Mouse (Mus musculus) c-Kit-positive CD71-positive TER-119-positive erythroid progenitor cells, embryonic 14.5 days (primary cell): ENCODE measurements around the gene 1700037H04Rik.

Experiments
- DNase-seq: peaks from one replicate; pipeline ENCODE4 v3.0.0-alpha.2; 2013; ENCODE audit warnings: low spot score

Gene 1700037H04Rik

DNA sequence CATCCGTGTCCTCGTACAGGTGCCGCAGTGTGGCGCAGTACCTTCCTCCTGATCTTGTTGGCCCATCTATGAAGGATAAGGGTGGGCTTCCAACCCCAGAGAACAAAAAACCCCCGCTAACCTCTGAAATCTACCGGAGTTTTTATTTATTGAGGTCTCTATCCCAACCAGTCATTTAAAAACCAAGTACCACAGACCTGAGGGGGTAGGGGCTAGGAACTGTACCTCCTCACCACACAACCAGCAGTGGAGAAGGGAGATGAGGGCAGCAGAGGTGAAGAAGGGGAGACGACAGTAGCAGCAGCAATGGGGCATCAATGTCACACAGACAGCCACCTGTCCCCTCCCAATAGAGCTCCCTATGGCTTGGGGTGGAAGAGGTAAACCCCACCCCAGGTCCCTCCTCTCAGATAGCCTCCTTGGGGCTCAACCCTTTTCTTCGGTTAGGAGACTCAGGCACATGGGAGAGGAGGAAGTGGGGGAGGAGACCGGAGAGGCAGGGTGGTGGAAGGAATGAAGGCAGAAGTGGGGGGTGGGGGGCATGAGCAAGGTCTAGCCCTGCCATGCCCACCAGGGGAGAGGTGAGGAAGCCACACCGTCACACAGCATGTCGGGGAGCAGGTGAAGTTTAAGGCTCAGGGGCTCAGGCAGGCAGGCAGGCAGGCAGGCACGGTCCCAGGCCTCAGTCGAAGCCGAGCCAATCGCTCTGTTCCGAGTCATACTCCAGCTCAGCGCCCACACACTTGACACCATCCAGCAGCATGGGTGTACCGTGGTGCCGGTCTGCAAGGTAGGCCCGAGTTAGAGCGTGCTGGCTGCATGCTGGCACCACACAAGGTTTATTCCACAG, 13.5 kb downstream of the 1700037H04Rik start:
- DNase-seq = no peak

DNA sequence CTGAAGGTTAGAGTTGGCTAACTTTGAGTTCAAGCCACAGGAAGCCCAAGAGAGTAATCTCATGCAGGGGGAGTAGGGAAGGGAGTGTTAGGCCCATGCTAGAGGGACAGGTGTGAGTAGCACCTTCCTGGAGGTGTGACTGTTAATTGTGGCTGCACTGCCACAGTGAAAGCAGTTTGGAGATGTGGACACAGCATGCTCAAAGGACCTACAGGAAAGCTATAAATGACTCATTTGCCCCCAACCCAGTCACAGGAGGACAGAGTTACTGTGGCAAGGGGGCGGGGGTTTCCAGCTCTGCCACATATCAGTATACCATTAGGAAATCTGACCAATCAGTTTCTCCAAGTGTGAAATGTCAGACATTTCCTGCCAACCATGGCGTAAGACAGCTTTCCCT, 14.3 kb downstream of the 1700037H04Rik start:
- DNase-seq = no peak

DNA sequence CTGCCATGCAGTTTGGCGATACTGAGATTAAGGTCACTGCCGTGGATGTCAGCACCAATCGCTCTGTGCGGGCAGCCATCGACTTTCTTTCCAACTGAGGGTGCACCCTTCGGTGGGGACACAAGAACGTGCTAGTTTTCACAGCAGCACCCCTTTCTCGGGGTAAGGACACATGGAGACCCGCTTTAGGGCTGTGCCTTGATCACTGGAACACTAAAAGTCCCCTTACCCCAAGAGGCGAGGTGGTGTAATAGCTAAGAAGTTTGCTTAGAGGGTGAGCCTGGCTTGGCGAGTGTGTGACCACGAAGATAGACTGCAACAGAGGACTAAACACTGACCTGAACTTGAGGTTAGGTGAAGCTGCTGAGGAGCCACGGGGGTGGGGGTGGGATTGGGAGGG, 14.8 kb downstream of the 1700037H04Rik start:
- DNase-seq = no peak

DNA sequence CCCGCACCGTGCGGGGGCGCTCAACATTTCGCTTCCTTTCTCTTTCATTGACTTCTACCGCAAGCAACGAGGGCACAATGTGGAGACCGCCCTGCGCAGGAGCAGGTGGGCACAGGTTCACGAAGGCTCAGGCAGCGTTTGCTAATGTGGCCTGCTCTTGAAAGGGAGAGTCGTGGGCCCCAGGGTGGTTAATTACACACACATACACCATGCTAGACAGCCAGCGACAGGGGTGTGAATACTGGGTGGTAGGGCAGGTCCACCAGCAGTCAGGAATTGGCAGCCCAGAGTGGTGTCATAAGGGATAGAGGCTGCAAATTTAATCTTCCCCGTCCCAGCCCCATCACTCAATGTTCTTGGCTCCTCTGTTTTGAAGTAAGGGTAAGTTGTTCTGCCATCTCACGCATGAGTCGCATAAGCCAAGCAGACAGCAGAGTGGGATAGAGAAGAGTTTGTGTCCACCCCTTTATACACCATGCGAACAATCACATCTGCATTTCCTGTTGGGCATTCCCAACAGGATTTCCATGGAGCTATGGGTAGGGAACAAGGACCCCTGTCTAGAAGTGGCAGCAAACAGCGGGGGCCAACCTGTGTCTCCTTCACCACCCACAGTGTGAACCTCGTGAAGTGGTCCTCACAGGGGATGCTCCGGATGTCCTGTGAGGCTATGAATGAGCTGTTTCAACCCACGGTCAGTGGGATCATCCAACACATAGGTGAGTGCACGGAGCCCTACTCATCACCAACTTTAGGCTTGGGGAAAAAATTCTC, 16.7 kb downstream of the 1700037H04Rik start:
- DNase-seq = no peak

DNA sequence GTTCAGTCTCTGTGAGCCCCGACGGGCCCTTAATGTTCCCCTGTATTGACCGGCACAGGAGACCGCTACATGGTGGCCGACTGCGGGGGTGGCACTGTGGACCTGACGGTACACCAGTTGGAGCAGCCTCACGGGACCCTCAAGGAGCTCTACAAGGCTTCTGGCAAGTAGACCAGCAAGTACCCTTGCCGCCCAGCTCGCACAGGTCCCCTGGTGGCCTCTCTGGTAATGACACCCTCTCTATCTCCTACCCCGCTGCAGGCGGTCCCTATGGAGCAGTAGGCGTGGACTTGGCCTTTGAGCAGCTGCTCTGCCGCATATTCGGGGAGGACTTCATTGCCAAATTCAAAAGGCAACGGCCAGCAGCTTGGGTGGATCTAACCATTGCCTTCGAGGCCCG, 17.3 kb downstream of the 1700037H04Rik start:
- peak; percentile 83 for DNase-seq

DNA sequence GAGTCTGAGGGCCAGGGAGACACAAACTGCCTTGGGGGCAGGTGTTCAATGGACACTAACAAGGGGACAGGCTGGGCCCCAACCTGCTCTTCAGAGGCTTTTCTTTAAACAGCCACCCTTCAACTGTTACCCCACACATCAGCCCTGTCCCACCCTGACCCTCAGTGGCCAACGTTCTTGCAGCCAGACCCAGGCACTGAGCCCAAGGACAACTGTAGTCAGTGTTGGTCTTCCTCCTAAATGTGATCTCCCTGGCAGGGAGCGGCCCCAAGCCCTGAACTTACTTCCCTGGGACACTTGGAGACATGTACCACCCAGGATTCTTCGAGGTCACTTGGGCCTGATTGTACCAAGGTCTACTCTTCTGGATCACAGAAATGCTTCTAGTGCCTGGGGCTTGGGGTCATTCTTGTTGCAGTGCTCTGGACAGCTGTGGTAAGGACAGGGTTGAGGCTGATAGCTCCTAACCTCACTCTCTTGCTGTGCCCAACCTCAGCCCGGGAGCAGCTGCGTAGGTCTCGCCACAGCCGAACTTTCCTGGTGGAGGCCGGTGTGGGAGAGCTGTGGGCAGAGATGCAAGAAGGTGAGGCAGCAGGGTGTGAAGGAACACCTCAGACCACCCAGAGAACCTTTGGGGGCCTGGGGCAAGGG, 18.4 kb downstream of the 1700037H04Rik start:
- DNase-seq = no peak

- DNase-seq = no peak
These were observed 19.4 kb downstream of the 1700037H04Rik start for GRCm38 (mm10) chr2:131140533-131140905.

GRCm38 (mm10) chr2:131139886-131140532, 19.9 kb downstream of the 1700037H04Rik start:
- DNase-seq = no peak

DNA sequence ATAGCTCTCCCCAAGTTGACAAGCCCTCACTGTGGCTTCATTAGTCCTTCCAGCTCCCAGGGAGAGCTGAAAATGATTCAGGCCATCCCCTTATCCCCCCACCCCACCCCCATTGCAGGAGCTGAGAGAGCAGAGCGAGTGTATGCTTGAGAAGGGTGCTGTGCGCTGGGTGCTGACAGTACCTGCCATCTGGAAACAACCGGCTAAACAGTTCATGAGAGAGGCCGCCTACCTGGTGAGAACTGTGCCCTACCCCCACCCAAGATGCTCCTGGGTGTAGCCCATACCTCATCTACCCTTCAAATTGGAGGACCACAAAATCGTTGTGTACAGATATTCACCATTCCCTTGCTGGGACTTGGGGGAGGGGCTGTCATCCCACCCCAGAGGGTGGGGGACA, 20.6 kb downstream of the 1700037H04Rik start:
- no peak for DNase-seq

- DNase-seq = no peak
These were observed 21.1 kb downstream of the 1700037H04Rik start for GRCm38 (mm10) chr2:131138760-131139159.

DNA sequence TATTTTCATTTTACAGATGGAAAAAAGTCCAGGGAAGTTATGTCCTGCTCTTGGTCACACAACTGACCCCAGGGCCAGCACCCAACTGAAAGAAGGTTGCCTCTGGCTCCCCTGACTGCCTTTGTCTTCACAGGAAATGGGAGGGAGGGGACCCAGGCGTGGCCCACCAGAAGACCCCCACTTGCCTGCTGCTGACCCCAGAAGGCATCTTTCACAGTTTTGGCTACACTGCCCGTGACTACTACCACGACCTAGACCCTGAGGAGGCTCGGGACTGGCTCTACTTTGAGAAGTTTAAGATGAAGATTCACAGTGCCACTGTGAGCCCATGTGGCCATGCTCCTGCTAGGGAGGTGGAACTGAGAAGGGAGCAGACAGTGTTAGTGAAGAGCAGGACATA, 21.6 kb downstream of the 1700037H04Rik start:
- no peak for DNase-seq

GRCm38 (mm10) chr2:131135521-131136139, 24.3 kb downstream of the 1700037H04Rik start:
- DNase-seq = peak; percentile 90

- no peak for DNase-seq
These were observed 25.0 kb downstream of the 1700037H04Rik start for GRCm38 (mm10) chr2:131134826-131135400.

DNA sequence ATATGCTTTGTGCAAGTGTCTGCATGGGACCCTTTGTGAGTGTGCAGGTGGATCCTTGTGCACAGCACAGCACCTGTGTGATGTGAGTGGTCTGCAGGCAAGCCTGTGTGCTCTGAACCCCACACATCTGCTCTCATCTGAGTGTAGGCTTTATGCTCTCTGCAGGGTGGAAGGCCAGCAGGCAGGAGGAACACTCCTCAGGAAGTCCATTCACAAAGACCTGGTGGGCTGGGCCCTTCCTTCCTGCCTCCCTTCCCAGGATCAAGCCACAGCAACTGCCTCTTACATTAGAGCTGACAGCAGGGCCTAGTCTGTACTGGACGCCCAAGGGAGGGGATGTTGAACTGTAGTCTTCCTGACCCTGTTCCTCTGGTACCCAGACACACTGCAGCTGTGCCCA, 25.5 kb downstream of the 1700037H04Rik start:
- no peak for DNase-seq

DNA sequence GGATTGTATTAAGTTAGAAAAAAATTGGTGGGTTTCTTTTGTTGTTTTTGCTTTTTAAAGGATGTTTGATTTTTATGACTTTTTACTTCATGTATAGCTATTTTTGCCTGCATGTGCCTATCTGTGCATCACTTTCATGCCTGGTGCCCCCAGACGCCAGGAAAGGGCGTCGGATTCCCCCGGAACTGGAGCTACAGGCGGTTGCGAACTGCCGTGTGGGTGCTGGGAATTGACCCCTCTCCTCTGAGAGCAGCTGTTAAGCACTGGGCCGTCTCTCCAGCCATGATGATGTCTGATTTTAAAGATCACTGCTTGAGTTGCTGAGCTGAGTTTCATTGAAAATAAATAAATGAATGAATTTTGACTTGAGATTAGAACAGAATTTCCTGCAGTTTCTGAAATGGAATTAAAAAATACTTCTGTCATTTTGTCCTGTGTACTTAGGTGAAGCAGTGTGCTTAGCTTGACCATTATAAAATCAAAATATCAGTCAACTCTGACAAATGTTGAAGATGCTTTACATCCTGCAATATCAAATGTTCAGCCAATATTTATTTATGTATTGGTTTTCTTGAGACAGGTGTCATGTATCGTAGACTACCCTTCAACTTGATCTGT, 26.8 kb downstream of the 1700037H04Rik start, which contains the start of gene Gm11037:
TSS of gene Gm11037 (plus strand) at position 568 of the 618 bp plus-strand sequence.
- no peak for DNase-seq

DNA sequence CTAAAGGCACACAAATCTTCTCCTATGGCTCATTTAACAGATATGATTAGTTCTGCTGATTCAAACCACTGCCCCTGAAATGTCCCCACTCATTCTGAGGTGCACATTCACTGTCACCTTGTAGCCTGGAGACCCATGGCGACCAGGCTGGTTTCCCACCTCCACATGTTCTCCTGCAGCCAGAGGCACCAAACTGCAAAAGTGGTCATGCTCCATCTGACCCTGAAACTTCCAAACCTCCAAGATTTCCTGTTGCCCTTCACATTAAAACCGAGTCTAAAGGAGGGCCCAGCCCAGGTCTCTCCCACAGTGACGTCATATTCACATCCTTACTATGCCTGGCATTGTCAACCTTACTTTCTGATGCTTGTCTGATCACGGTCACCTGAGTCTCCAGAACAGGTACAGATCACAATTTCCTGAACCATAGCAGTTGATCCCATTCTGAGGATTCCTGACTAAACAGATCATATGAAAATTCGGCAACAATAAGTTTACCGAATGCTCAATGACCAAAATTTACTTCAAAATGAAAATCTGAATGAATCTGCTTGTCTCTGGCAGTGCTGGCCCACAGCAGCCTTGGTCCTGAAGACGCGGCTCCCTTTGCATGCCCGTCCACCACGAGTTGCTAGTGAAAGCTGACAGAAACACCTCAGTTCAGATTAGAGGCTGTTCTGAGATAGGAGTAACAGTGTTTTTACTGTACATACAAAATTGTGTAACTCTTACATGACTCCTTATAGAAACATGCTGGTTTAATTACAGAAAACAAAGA, 27.6 kb downstream of the 1700037H04Rik start:
- no peak for DNase-seq

- DNase-seq = no peak
These were observed 29.0 kb downstream of the 1700037H04Rik start for GRCm38 (mm10) chr2:131130849-131131248.

DNA sequence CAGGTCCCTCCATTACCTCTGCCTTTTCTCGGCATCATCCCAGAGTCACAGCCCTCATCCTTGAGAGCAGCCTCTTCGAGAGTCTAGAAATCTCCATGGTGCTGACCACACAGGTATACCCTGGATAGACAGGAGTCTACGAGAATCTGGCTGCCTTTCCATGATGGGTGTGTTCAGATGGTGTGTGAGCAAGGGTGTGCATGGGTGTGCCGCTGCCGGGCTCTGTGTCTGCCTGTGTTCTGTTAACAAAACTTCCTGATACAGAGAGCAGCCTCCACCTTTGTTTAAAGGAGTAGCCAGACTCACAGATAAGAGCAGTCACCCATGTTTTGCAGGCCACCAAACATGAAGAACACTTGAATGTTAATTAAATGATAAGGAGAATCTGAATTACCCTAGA, 30.0 kb downstream of the 1700037H04Rik start:
- peak; percentile 66 for DNase-seq

DNA sequence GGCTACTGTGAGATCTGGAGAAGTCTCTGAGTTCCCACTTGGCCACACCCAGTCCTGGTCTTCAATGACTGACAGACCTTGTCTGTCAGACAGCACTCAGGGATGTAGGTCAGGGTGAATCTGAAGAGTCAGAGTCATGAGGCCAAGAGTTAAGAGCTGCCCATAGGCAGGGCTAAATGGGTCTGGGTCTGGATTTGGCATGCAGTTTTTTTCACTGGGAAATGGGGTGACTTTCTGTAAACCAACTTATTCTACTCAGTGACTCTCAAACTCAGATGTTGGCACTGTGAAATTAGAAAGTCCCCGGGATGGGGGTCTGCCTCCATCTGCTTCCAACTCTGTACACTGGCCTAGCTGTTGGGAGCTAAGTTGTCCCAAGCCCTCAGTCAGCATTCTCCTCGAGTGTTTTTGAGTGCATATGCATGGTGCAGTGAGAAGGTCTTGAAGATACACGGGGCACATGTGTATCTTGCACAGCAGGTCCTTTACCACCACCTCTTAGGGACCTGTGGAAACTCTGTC, 31.2 kb downstream of the 1700037H04Rik start:
- no peak for DNase-seq

DNA sequence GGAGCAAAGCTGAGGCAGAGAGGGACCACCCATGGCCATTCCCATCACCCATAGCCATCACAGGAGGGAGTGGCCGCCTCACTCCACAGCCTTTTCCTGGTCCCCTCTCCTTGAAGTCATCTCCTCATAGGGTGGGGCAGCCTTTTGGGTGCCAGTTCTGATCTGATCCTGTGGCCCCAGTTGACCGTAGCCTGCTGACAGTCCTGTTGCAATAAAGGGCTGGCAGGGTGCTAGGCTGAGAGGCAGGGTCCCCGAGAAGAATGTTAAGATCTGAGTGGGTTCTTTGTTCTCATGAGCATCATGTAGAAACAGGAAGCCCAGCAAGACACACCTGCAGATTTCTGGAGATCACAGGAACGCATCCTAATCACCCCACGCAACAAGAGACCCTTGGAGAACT, 31.7 kb downstream of the 1700037H04Rik start:
- DNase-seq = no peak
